Mouse (Mus musculus): ENCODE results near the gene Zscan26.

DNA sequence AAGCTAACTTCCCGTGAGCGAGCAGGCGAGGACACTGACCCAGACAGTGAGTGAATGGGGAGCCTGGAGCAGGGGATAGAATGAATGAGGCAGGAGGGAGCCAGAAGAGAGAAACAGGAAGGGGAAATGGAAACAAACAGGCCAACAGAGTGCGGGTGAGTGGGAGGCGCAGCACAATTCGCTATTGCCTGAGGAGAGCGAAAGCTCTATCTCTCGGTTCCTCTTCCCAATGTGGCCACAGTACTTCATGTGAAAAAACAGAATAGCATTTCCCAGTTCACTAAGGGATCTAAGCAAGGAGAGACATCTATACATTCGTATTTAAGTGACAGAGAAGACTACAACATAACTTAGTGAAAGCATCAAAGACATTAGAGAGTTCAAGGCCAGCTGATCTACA lies 6.7 kb downstream of the Zscan26 start:
- TF ChIP-seq CTCF (conservative IDR thresholded peaks at IDR 0.05; ENCODE audit: low read length) (no peak), NANOG (IDR thresholded peaks at IDR 0.05; ENCODE audit: borderline replicate concordance, low read length) (no peak)

All from E14TG2a.4 (cell line).